Comparison of ENCODE assay signal across 13 mouse cellular contexts in genomic region chr6:120912931-120913330, GRCm38 (mm10). TPM values are rescaled to one million over a fixed set of nuclear protein-coding genes. Genes with fewer than 3 reads are reported as not detected.
DNase-seq lines count a peak whose midpoint lies in the region; ATAC-seq and TF ChIP-seq lines count a peak whose summit lies in the region.
"Had no signal": no experiment of that assay in that cellular context is flagged by ENCODE, and none has a peak within 500 bp of the region (broad histone marks: within the 10 kb centered on the region; RNA-seq: fewer than 3 reads in every experiment).

No protein-coding gene starts in this region.

- WGBS in limb, embryonic 12.5 days, result 58% methylated on average over 2 of the region's 2 CpGs
- 65% methylated on average over 2 of the region's 2 CpGs for WGBS in limb, embryonic 10.5 days
- 35% methylated on average over 2 of the region's 2 CpGs for WGBS in liver, postnatal 0 days (ENCODE audit: insufficient replicate concordance)
- WGBS in forebrain, embryonic 14.5 days, result 93% methylated on average over 2 of the region's 2 CpGs

- peak; percentile 30 for DNase-seq in adrenal gland, postnatal 10 days
- DNase-seq in adrenal gland, adult 8-10 months, result no peak
- DNase-seq in limb, embryonic 10.5 days (ENCODE audit: low spot score), result no peak
- peak; percentile 81 for DNase-seq in kidney, adult 9 months
- no peak for DNase-seq in liver, postnatal 0 days
- DNase-seq in cerebellum, adult 11 months, result no peak
- DNase-seq in forebrain, embryonic 14.5 days (ENCODE audit: low spot score), result no peak
- DNase-seq: heart, adult 2 months; layer of hippocampus, adult 9-11 months; left cerebral cortex, postnatal 4 days; retina, postnatal 1 day had no signal

- peaks cover 10% of the 10 kb centered on the region; the same call in 1 of the 2 replicates for H3K4me1 ChIP-seq in limb, embryonic 12.5 days (replicated peaks)
- peaks cover 20% of the 10 kb centered on the region for H3K4me1 ChIP-seq in limb, embryonic 10.5 days
- peaks cover 64% of the 10 kb centered on the region for H3K4me1 ChIP-seq in liver, postnatal 0 days (ENCODE audit: insufficient read depth)
- H3K4me1 ChIP-seq in forebrain, embryonic 14.5 days (ENCODE audit: control insufficient read depth, insufficient read depth, low read length), result no peaks in the 10 kb centered on the region

- H3K36me3 ChIP-seq in limb, embryonic 12.5 days, result no peaks in the 10 kb centered on the region
- H3K36me3 ChIP-seq in limb, embryonic 10.5 days, result no peaks in the 10 kb centered on the region
- no peaks in the 10 kb centered on the region; the same call in 1 of the 2 replicates for H3K36me3 ChIP-seq in liver, postnatal 0 days (replicated peaks; ENCODE audit: insufficient read depth, low read length)
- H3K36me3 ChIP-seq in forebrain, embryonic 14.5 days (ENCODE audit: control insufficient read depth, insufficient read depth, low read length), result no peaks in the 10 kb centered on the region

- no peak for TF ChIP-seq CTCF in liver, postnatal 0 days (IDR thresholded peaks at IDR 0.05; ENCODE audit: low read depth)

- H3K9ac ChIP-seq in limb, embryonic 12.5 days (replicated peaks), result no peak overlapping the region
- H3K9ac ChIP-seq in liver, postnatal 0 days (replicated peaks), result no peak overlapping the region
- H3K9ac ChIP-seq in forebrain, embryonic 14.5 days (ENCODE audit: low read length), result no peak overlapping the region

- no peaks in the 10 kb centered on the region for H3K9me3 ChIP-seq in limb, embryonic 12.5 days
- no peaks in the 10 kb centered on the region for H3K9me3 ChIP-seq in limb, embryonic 10.5 days (replicated peaks)
- H3K9me3 ChIP-seq in liver, postnatal 0 days (ENCODE audit: low read length), result no peaks in the 10 kb centered on the region
- no peaks in the 10 kb centered on the region for H3K9me3 ChIP-seq in forebrain, embryonic 14.5 days (replicated peaks; ENCODE audit: control insufficient read depth, low read length)

- no peak overlapping the region for H3K4me2 ChIP-seq in limb, embryonic 12.5 days
- H3K4me2 ChIP-seq in liver, postnatal 0 days (ENCODE audit: low read depth, low read length), result no peak overlapping the region
- H3K4me2 ChIP-seq in forebrain, embryonic 14.5 days (ENCODE audit: low read length), result no peak overlapping the region

- no peak for TF ChIP-seq EP300 in liver, postnatal 0 days (IDR thresholded peaks at IDR 0.05; ENCODE audit: low read depth)

- H3K27ac ChIP-seq in limb, embryonic 12.5 days, result 0 out of 2 replicates have a peak overlapping the region, but pooled peaks have one; percentile 17
- no peak overlapping the region for H3K27ac ChIP-seq in limb, embryonic 10.5 days
- H3K27ac ChIP-seq in liver, postnatal 0 days (ENCODE audit: low read depth), result peak overlapping the region; percentile 20; the same call in 1 of the 2 replicates
- no peak overlapping the region for H3K27ac ChIP-seq in forebrain, embryonic 14.5 days (ENCODE audit: low read depth, low read length)
- H3K27ac ChIP-seq: heart, adult 2 months had no signal

- H3K4me3 ChIP-seq in limb, embryonic 12.5 days (replicated peaks), result no peak overlapping the region
- no peak overlapping the region for H3K4me3 ChIP-seq in limb, embryonic 10.5 days
- H3K4me3 ChIP-seq in liver, postnatal 0 days (ENCODE audit: low read depth, low read length), result no peak overlapping the region
- no peak overlapping the region for H3K4me3 ChIP-seq in forebrain, embryonic 14.5 days (ENCODE audit: low read depth, low read length)
- H3K4me3 ChIP-seq: heart, adult 2 months had no signal

- ATAC-seq in limb, embryonic 12.5 days (ENCODE audit: insufficient number of reproducible peaks, insufficient read depth, low FRiP score, low TSS enrichment, low read depth), result no peak
- no peak for ATAC-seq in liver, postnatal 0 days
- ATAC-seq in forebrain, embryonic 14.5 days, result no peak
- ATAC-seq: inflammation-experienced regulatory T-cells, adult 6 months had no signal

- peaks cover 18% of the 10 kb centered on the region for H3K27me3 ChIP-seq in limb, embryonic 12.5 days
- H3K27me3 ChIP-seq in limb, embryonic 10.5 days (ENCODE audit: low read depth, poor library complexity, severe bottlenecking), result peaks cover 21% of the 10 kb centered on the region
- no peaks in the 10 kb centered on the region for H3K27me3 ChIP-seq in liver, postnatal 0 days (ENCODE audit: insufficient read depth, low read length)
- H3K27me3 ChIP-seq in forebrain, embryonic 14.5 days (replicated peaks; ENCODE audit: control insufficient read depth, insufficient read depth, low read length), result no peaks in the 10 kb centered on the region

RNA-seq across cellular contexts. Expression of gene Bid, which starts 3.7 kb away (rescaled TPM):
- total RNA-seq in adrenal gland, postnatal 10 days (2021), result 1 to 10 TPM; 6.4 to 7.0 TPM
- total RNA-seq in adrenal gland, adult 8-10 months (2022), result 1 to 10 TPM; 3.9 to 9.2 (median 4.7) TPM
- 16.7 and 17.4 TPM in 2 replicates for polyA plus RNA-seq in limb, embryonic 12.5 days (2016; fragmentation: Nextera tagmentation; extraction: Ambion mirVana)
- polyA plus RNA-seq in limb, embryonic 10.5 days (2016; fragmentation: Nextera tagmentation; extraction: Ambion mirVana), result 13.2 and 14.8 TPM in 2 replicates
- polyA plus RNA-seq in liver, postnatal 0 days (2015; fragmentation: Nextera tagmentation; extraction: Ambion mirVana), result 24.6 and 24.7 TPM in 2 replicates
- polyA plus RNA-seq in forebrain, embryonic 14.5 days (2014; fragmentation: Nextera tagmentation; extraction: Ambion mirVana), result 28.9 and 29.5 TPM in 2 replicates

Comparison
In these comparisons a context has a peak if more than half of its experiments do, and no peak if none do; other contexts are left out.
1. DNase-seq: peak in adrenal gland, postnatal 10 days (single experiment) and kidney, adult 9 months (single experiment); none in adrenal gland, adult 8-10 months (single experiment), limb, embryonic 10.5 days (single experiment), liver, postnatal 0 days (single experiment), cerebellum, adult 11 months (single experiment) and forebrain, embryonic 14.5 days (single experiment).
2. H3K27ac ChIP-seq: peak in limb, embryonic 12.5 days (single experiment) and liver, postnatal 0 days (single experiment); none in limb, embryonic 10.5 days (single experiment) and forebrain, embryonic 14.5 days (single experiment).